Mouse (Mus musculus): ENCODE measurements at regions not wholly inside any gene's neighbourhood (a gene's known extent, or its start where the extent isn't known, plus 50 kb on each side); places are given as distances from the start of the nearest gene placed in this dataset.

DNA sequence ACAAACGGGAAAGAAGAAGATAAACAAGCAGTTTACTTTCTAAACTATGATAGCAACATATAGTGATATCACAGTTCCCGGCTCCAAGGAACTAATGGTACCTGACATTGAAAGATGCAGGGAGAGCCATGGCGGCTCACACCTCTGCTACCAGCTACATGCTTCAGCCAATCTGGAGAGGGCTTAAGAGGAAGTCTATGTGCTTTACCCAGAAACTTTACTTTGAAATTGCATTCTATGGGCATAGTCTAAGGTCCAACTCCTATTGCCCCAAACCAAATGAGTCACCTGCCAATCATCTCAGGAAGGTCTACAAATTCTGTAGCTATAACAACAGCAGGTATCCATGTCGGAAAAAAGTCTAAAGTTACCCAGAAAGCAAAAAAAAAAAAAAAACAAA is 146.9 kb downstream of the Samd5 start:
- TF ChIP-seq CTCF (IDR thresholded peaks at IDR 0.05; ENCODE audit: low read depth, low read length) (no peak), POLR2A (IDR thresholded peaks at IDR 0.05; ENCODE audit: borderline replicate concordance, low read depth, low read length) (no peak)
